Mouse (Mus musculus) erythroblast, embryonic 14.5 days (primary cell): ENCODE data around the gene Cfap100.

ENCODE experiments used
- GATA1 ChIP-seq: IDR thresholded peaks from 2 replicates; pipeline ENCODE4 v1.6.1; 2012; ENCODE audit warnings: low read length, inconsistent platforms, mixed read lengths
- TAL1 ChIP-seq: IDR thresholded peaks from 3 replicates; pipeline ENCODE4 v1.6.1; 2012; ENCODE audit warnings: low read length, inconsistent platforms, mixed read lengths

GRCm38 (mm10) chr6:90437041-90437440, 8.4 kb upstream of the Cfap100 start:
- TF ChIP-seq GATA1 = no peak
- no peak for TF ChIP-seq TAL1
